Mouse (Mus musculus): ENCODE data around the gene Ppp4r3b.
A peak's percentile ranks its signal among the peaks of the same experiment; 100 is the strongest.

The Ppp4r3b gene

DNA sequence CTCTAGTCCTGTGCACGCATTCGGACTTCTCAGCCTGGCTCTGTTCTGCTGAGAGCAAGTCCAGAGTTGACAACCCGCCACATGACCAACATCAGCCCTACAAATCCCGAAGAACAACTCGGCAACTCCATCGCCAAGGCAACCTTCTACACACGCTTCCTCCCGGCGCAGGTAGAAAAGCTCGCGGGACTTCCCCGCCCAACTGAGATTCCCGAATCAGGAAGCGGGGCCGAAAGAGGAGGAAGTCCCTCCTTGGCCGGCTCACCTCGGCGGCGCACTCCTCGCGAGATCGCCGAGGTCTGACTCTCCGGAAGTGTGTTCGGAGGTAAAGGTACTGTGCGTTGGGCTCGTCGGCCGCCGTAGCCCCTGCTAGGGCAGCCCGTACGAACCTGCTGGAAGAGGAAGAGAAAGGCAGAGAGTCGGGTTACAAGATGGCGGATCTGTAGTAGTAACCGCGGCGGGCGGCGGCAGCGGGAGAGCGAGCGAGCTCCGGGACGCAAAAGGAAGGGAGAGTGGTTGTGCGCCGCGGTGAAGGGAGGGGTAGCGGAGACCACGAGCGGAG lies at the start of gene Ppp4r3b:
Gene Ppp4r3b, plus strand, starts transcription at position 328 of the 562 bp plus-strand sequence.
- DNase-seq (ENCODE audit: low spot score in 2 of 2): peak; percentile 96 to 98

- DNase-seq (ENCODE audit: low spot score in 2 of 2): no peak
Observed at GRCm38 (mm10) chr11:29129862-29130384, 42.8 kb upstream of the Ppp4r3b start.

- peak; percentile 83 to 93 for DNase-seq (ENCODE audit: low spot score in 2 of 2)
Observed at GRCm38 (mm10) chr11:29130385-29131355, 42.0 kb upstream of the Ppp4r3b start, which contains the start of gene Pnpt1. Pnpt1 (plus strand) TSS chr11:29130744.

DNA sequence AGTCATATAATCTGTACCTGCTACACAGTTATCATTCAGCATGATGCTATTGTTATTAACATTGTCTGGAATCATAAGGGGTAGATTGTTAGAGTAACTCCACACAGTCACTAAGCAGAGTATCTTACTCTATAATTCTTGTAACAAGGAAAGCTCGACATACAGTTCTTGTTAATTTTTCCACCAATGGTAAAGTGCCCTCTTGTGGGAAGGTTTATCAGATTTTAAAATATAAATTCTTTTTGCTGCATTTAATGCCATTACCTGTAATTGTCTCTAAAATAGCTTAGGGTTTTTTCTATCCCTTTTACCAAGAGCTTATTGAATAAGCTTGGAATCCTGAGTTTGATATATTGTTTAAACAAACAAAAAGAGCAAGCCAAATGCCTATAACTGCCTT lies 32.0 kb upstream of the Ppp4r3b start:
- DNase-seq (ENCODE audit: low spot score in 2 of 2): no peak

- no peak for DNase-seq (ENCODE audit: low spot score in 2 of 2)
Observed at GRCm38 (mm10) chr11:29148901-29149300, 23.8 kb upstream of the Ppp4r3b start.

DNA sequence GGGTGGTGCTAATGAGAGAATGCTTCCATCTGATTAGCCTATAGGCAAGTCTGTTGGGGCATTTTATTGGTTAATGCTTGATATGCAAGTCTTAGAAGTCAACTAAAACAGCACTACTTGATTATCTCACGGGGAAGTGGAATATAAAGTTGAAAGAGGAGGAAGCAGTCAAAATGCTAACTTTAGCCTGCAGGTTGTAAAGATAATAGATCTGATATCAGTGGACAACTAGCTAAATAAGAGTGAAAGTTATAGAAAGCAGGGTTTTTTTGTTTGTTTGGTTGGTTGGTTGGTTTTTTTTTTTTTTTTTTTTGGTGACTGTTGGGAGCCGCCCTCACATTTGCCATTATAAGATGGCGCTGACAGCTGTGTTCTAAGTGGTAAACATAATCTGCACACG lies 9.1 kb upstream of the Ppp4r3b start:
- no peak for DNase-seq (ENCODE audit: low spot score in 2 of 2)

- DNase-seq (ENCODE audit: low spot score in 2 of 2): peak; percentile 43 to 46
Observed at GRCm38 (mm10) chr11:29171959-29172391, 715 bp upstream of the Ppp4r3b start.

- DNase-seq (ENCODE audit: low spot score in 2 of 2): peak; percentile 45 to 49
Observed at GRCm38 (mm10) chr11:29173125-29173631, 488 bp downstream of the Ppp4r3b start.

GRCm38 (mm10) chr11:29173706-29174436 lies 1.2 kb downstream of the Ppp4r3b start:
- no peak for DNase-seq (ENCODE audit: low spot score in 2 of 2)

DNA sequence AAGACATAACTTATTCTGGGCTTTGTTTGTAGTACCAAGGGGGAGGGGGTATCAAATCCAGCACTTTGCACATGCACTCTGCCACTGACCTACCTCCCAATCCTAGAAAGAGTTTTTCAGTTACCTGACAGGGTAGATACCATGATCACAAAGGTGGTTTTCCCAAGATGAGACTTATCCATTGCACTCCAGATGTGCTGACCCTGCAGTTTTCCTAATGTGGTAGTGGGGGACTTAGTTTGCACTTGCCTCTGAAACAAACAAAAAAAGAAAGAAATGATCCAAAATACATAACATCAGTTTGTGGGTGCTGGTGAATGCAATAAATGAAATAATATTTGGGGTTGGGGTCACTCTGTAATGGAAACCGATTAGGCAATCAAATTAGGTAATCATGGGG lies 6.6 kb downstream of the Ppp4r3b start:
- no peak for DNase-seq (ENCODE audit: low spot score in 2 of 2)

DNA sequence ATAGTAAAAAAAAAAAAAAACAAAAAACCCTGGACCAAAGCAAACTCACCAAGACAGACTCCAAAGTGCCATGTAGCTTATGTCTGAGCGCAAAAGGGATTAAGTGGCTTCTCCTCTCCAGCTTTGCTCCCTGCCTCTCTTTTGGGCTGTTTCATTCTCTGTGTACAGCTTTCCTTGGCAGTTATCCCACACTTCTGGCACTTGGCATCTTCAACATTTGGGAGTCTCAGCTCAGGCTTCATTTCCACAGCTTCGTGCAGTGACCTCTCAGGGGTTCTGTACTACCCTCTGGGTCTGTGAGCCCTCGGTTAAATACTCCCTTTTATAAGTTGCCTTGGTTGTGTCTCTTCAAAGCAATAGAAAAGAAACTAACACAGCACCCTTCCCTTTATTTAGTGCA lies 8.0 kb downstream of the Ppp4r3b start:
- peak in 1 of 2 experiments; percentile 13 for DNase-seq (ENCODE audit: low spot score in 2 of 2)

DNA sequence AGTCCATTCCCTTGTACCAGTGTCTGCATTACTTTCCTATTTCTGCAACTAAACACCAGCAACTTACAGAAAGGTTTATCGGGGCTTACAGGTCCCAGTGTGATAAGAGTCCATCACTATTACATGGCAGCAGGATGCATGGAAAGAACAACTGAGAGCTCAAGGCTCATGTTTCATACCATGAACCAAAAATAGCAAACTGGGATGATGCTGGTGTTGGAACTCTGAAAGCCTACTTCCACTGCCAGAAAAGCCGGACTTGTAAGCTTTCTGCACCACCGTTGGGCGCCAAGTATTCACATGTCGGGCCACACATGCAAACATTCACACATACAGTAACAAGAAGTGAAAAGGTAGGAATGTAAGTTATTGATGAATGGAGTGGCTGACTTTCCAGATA lies 9.1 kb downstream of the Ppp4r3b start:
- no peak for DNase-seq (ENCODE audit: low spot score in 2 of 2)

DNA sequence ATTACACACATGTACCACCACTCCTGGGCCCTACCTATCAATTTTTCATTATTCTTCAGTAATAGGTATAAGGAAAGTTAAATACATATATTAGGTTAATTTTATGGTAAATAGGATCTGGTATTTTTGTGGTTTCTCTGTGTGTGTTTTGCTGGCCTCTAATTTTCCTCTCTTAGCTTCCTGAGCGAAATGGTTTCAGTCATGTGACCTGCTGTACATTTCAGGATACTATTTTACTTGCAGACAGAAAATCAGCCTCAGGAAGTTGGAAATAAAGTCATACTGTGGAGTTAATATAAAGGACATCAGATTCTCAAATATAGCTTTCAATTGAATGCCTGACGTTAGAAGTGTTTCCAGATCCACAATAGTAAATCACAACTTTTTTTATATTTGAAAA lies 16.3 kb downstream of the Ppp4r3b start:
- no peak for DNase-seq (ENCODE audit: low spot score in 2 of 2)

- DNase-seq (ENCODE audit: low spot score in 2 of 2): no peak
Observed at GRCm38 (mm10) chr11:29203653-29204052, 31.0 kb downstream of the Ppp4r3b start.

DNA sequence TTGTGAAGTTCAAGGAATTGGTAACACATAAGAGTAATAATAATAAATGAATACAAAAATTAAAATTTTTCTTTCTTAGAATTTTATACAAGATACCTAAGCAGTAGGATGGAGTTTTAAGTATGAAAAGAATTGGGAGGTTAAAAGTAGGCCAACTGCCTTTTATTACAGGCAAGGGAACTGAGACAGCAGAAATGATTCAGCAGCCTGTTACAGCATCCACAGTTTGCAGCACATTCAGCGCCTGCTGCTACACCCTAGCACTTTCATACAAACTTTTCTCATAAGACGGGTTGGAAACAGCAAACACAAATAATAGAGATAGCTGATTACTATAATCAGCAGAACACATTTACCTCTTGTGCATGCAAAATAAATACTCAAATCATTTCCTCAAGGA lies 37.1 kb downstream of the Ppp4r3b start:
- no peak for DNase-seq (ENCODE audit: low spot score in 2 of 2)

DNA sequence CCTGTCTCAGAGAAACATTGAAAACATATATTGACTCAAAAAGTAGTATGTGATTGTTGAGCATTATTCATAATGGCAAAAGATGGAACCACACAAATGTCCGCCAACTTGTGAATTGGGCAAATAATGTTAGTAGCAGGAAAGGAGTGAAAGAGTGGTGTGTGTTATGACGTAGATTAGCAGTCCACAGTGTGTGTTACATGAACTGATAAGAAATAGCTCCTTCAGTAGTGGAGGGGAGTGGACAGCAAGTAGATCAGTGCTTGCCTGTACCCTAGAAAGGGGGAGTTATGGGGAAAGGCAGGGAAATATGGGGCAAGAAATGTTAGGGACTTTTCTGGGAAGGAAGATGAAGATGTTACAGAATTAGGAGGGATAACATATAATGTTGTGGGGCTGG lies 43.5 kb downstream of the Ppp4r3b start:
- DNase-seq (ENCODE audit: low spot score in 2 of 2): no peak

DNA sequence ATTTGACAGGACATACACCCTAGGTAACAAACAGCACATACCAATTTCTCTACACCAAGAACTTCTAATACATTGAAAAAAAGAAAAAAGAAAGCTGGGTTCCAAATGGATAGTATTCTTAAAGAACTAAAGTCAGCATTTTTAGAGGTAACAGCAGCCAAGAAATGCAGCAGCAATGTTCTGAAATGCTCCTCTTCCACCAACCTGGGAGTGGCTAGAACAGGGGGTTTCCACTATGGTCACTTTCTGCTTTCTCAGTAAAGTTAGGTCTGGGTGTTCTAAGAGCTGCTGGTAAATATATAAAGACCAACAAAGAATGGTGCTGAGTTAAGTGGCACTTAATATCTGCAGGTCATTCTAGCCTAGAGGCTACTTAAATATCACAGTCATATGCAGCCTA lies 46.4 kb downstream of the Ppp4r3b start:
- DNase-seq (ENCODE audit: low spot score in 2 of 2): no peak

DNA sequence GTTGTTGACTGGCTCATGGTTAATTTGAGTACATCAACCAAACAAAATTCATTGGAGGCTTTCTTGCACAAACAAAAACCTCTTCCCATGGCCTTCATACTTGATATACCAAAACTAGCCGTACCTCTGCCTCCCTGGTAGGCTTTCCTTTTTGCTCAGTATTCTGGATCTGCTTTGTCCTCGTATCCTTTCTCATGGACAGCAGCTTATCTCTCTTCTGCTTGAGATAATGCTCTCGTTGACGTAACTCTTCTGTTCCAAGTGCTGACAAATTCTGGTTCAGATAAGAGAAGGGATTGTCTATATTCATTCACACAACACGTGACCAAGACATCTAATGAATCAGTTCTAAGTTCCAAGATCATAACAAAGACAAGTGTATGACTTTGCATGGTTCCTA lies 49.6 kb downstream of the Ppp4r3b start:
- DNase-seq (ENCODE audit: low spot score in 2 of 2): no peak

DNA sequence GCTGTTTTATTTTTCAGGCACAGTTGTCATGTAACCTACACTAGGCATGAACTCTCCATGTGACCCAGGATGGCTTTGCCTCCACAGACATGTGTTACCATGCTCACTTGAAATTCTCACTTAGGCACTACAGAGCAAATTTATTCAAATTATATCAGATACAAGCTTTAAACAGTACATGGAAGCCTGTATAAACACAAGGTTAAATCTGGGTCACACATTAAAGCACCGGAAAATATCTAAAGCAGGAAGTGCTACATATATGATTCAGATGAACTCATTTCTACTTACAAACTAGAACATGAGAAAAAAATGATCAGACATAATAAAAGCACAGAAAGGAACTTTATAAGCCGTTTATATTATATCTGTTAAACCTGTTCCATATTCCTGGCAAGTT lies 52.1 kb downstream of the Ppp4r3b start:
- DNase-seq (ENCODE audit: low spot score in 2 of 2): no peak

- DNase-seq (ENCODE audit: low spot score in 2 of 2): no peak
Observed at GRCm38 (mm10) chr11:29228957-29229356, 56.3 kb downstream of the Ppp4r3b start.

DNA sequence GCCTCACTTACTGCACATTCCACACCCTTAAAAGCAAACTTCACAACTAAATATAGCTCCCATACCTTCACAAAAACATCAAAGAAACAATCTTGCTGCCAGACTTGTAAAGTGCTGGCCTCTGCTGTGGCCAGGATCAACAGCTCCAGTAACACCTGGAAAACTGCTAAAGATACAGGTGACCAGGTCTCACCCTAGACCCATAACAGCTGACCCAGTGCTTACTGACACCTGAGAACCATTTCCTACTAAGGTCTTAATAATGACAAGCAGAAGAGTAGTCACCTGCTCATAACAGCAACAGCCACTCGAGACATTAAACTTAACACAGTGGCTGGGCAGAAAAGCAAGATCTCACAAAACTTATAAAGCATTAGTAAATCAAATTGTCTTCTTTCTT lies 60.9 kb downstream of the Ppp4r3b start:
- DNase-seq (ENCODE audit: low spot score in 2 of 2): no peak

- no peak for DNase-seq (ENCODE audit: low spot score in 2 of 2)
Observed at GRCm38 (mm10) chr11:29237364-29237763, 64.7 kb downstream of the Ppp4r3b start.

All from urinary bladder, postnatal 36 days (tissue).